Mouse (Mus musculus) CH12.LX (cell line): ENCODE data around the gene Gm16253. TPM values are rescaled to one million over a fixed set of nuclear protein-coding genes. Genes with fewer than 3 reads are reported as not detected.

ENCODE experiments used
- DNase-seq: peaks from one replicate; pipeline ENCODE4 v3.0.0-alpha.2; 2013; ENCODE audit errors: extremely low read depth
- H3K27ac ChIP-seq: 2 replicates; pipeline ENCODE4 v1.5.1; 2012; ENCODE audit warnings: low read depth, mild to moderate bottlenecking, control low read depth, moderate library complexity; ENCODE audit not compliant: insufficient read depth
- H3K27me3 ChIP-seq: replicated peaks from 2 replicates; pipeline ENCODE3; 2012; ENCODE audit warnings: inconsistent platforms
- H3K36me3 ChIP-seq, 2 experiments: replicated peaks in 1 of 2; 2 replicates each; pipeline versions ENCODE3 to v1.6.1; 2012; ENCODE audit warnings: inconsistent platforms in 1 of 2, low read length in 1 of 2, mild to moderate bottlenecking in 1 of 2, mixed read lengths in 1 of 2, moderate library complexity in 1 of 2; ENCODE audit not compliant: control insufficient read depth in 1 of 2, insufficient read depth in 1 of 2
- H3K4me1 ChIP-seq, 2 experiments: 2 replicates each; pipeline ENCODE4 v1.6.1; 2012; ENCODE audit warnings: inconsistent platforms in 1 of 2, moderate library complexity in 1 of 2; ENCODE audit not compliant: insufficient read depth in 2 of 2, control insufficient read depth in 1 of 2
- H3K4me2 ChIP-seq: 2 replicates; pipeline ENCODE4 v1.6.1; 2012; ENCODE audit warnings: low read depth, mild to moderate bottlenecking, control low read depth; ENCODE audit not compliant: poor library complexity, insufficient read depth, severe bottlenecking
- H3K4me3 ChIP-seq, 3 experiments: fragments of 150-350 bp in 1 of 3; sonication (generic) in 1 of 3; replicated peaks in 1 of 3; 2 replicates each; pipeline versions ENCODE3 to v1.5.1; 2011 to 2012; ENCODE audit warnings: low read depth in 2 of 3, low read length in 2 of 3, mild to moderate bottlenecking in 2 of 3, moderate library complexity in 2 of 3, control low read depth in 1 of 3, improper control_type of control experiment in 1 of 3, inconsistent platforms in 1 of 3, mixed read lengths in 1 of 3; ENCODE audit not compliant: poor library complexity in 1 of 3
- H3K79me2 ChIP-seq: replicated peaks from 2 replicates; pipeline ENCODE4 v1.6.1; 2012; ENCODE audit warnings: mild to moderate bottlenecking, moderate library complexity; ENCODE audit not compliant: control insufficient read depth, poor library complexity, insufficient read depth, severe bottlenecking; ENCODE audit errors: extremely low read depth
- H3K9ac ChIP-seq: 2 replicates; pipeline ENCODE4 v1.6.1; 2012; ENCODE audit warnings: low read depth, mild to moderate bottlenecking, control low read depth, moderate library complexity; ENCODE audit not compliant: insufficient read depth
- H3K9me3 ChIP-seq: replicated peaks from 2 replicates; pipeline ENCODE3; 2012; ENCODE audit warnings: low read length, inconsistent platforms, mixed read lengths
- BHLHE40 ChIP-seq: IDR thresholded peaks from 2 replicates; pipeline ENCODE4 v1.6.1; 2011; ENCODE audit warnings: mild to moderate bottlenecking, low read depth, low read length, improper control_type of control experiment
- CHD1 ChIP-seq: IDR thresholded peaks from 2 replicates; pipeline ENCODE4 v1.6.1; 2012; ENCODE audit warnings: low read depth, low read length, improper control_type of control experiment, inconsistent platforms
- CHD2 ChIP-seq: IDR thresholded peaks from 2 replicates; pipeline ENCODE4 v1.6.1; 2011; ENCODE audit warnings: low read length, improper control_type of control experiment
- CTCF ChIP-seq, 2 experiments: IDR thresholded peaks in 1 of 2; conservative IDR thresholded peaks in 1 of 2; 2 replicates each; pipeline ENCODE4 v1.5.1; 2011 to 2012; ENCODE audit warnings: low read depth in 2 of 2, low read length in 2 of 2, improper control_type of control experiment in 1 of 2, inconsistent platforms in 1 of 2, mild to moderate bottlenecking in 1 of 2, moderate library complexity in 1 of 2
- E2F4 ChIP-seq: IDR thresholded peaks from 2 replicates; pipeline ENCODE4 v1.6.1; 2011; ENCODE audit warnings: low read depth, low read length, improper control_type of control experiment; ENCODE audit not compliant: insufficient replicate concordance
- ELF1 ChIP-seq: IDR thresholded peaks from 2 replicates; pipeline ENCODE4 v1.6.1; 2014; ENCODE audit warnings: low read depth, mild to moderate bottlenecking, inconsistent platforms, low read length, improper control_type of control experiment
- EP300 ChIP-seq: IDR thresholded peaks from 2 replicates; pipeline ENCODE4 v1.6.1; 2011; ENCODE audit warnings: low read length, improper control_type of control experiment
- ETS1 ChIP-seq: conservative IDR thresholded peaks from 2 replicates; pipeline ENCODE4 v1.6.1; 2012; ENCODE audit warnings: low read depth, mild to moderate bottlenecking, inconsistent platforms, low read length, improper control_type of control experiment, moderate library complexity
- GABPA ChIP-seq: IDR thresholded peaks from 2 replicates; pipeline ENCODE4 v1.6.1; 2012; ENCODE audit warnings: low read depth, low read length, improper control_type of control experiment, inconsistent platforms; ENCODE audit not compliant: insufficient replicate concordance
- HCFC1 ChIP-seq: IDR thresholded peaks from 2 replicates; pipeline ENCODE4 v1.6.1; 2012; ENCODE audit warnings: low read depth, mild to moderate bottlenecking, inconsistent platforms, low read length, improper control_type of control experiment
- IRF4 ChIP-seq: IDR thresholded peaks from 2 replicates; pipeline ENCODE4 v1.6.1; 2014; ENCODE audit warnings: low read depth, mild to moderate bottlenecking, inconsistent platforms, low read length, improper control_type of control experiment
- JUN ChIP-seq: IDR thresholded peaks from 2 replicates; pipeline ENCODE4 v1.6.1; 2011; ENCODE audit warnings: low read depth, mild to moderate bottlenecking, low read length, improper control_type of control experiment, moderate library complexity; ENCODE audit not compliant: insufficient read depth
- JUND ChIP-seq: conservative IDR thresholded peaks from 2 replicates; pipeline ENCODE4 v1.6.1; 2011; ENCODE audit warnings: low read depth, low read length, improper control_type of control experiment
- KAT2A ChIP-seq: IDR thresholded peaks from 2 replicates; pipeline ENCODE4 v1.6.1; 2012; ENCODE audit warnings: low read length, improper control_type of control experiment, inconsistent platforms; ENCODE audit not compliant: insufficient replicate concordance
- MAFK ChIP-seq: IDR thresholded peaks from 2 replicates; pipeline ENCODE4 v1.6.1; 2011; ENCODE audit warnings: low read length, improper control_type of control experiment; ENCODE audit not compliant: insufficient replicate concordance
- MAX ChIP-seq: IDR thresholded peaks from 2 replicates; pipeline ENCODE4 v1.6.1; 2011; ENCODE audit warnings: low read length, improper control_type of control experiment
- MAZ ChIP-seq: IDR thresholded peaks from 2 replicates; pipeline ENCODE4 v1.6.1; 2012; ENCODE audit warnings: low read depth, mild to moderate bottlenecking, inconsistent platforms, low read length, improper control_type of control experiment, moderate library complexity
- MEF2A ChIP-seq: IDR thresholded peaks from 2 replicates; pipeline ENCODE4 v1.6.1; 2014; ENCODE audit warnings: low read depth, mild to moderate bottlenecking, inconsistent platforms, low read length, improper control_type of control experiment, borderline replicate concordance
- MXI1 ChIP-seq: IDR thresholded peaks from 2 replicates; pipeline ENCODE4 v1.6.1; 2011; ENCODE audit warnings: mild to moderate bottlenecking, low read depth, low read length, improper control_type of control experiment
- MYC ChIP-seq: IDR thresholded peaks from 2 replicates; pipeline ENCODE4 v1.6.1; 2011; ENCODE audit warnings: low read depth, mild to moderate bottlenecking, improper control_type of control experiment, low read length
- NELFE ChIP-seq: IDR thresholded peaks from 2 replicates; pipeline ENCODE4 v1.6.1; 2011; ENCODE audit warnings: low read depth, low read length, improper control_type of control experiment
- NRF1 ChIP-seq: IDR thresholded peaks from 2 replicates; pipeline ENCODE4 v1.6.1; 2014; ENCODE audit warnings: low read depth, mild to moderate bottlenecking, inconsistent platforms, low read length, improper control_type of control experiment, moderate library complexity
- PAX5 ChIP-seq: IDR thresholded peaks from 2 replicates; pipeline ENCODE4 v1.6.1; 2012; ENCODE audit warnings: low read length, inconsistent platforms, mixed read lengths
- POLR2A ChIP-seq: IDR thresholded peaks from 2 replicates; pipeline ENCODE4 v1.6.1; 2011; ENCODE audit warnings: low read depth, mild to moderate bottlenecking, improper control_type of control experiment, low read length
- POLR2AphosphoS2 ChIP-seq: IDR thresholded peaks from 2 replicates; pipeline ENCODE4 v1.6.1; 2011; ENCODE audit warnings: low read depth, low read length, improper control_type of control experiment
- RAD21 ChIP-seq: IDR thresholded peaks from 2 replicates; pipeline ENCODE4 v1.6.1; 2011; ENCODE audit warnings: low read depth, mild to moderate bottlenecking, low read length, improper control_type of control experiment, moderate library complexity
- RCOR1 ChIP-seq: conservative IDR thresholded peaks from 2 replicates; pipeline ENCODE4 v1.6.1; 2012; ENCODE audit warnings: low read depth, mild to moderate bottlenecking, inconsistent platforms, low read length, improper control_type of control experiment
- SIN3A ChIP-seq: IDR thresholded peaks from 2 replicates; pipeline ENCODE4 v1.6.1; 2012; ENCODE audit warnings: low read length, improper control_type of control experiment, inconsistent platforms
- SMC3 ChIP-seq: IDR thresholded peaks from 2 replicates; pipeline ENCODE4 v1.6.1; 2011; ENCODE audit warnings: low read depth, low read length, improper control_type of control experiment
- TBP ChIP-seq: conservative IDR thresholded peaks from 2 replicates; pipeline ENCODE4 v1.6.1; 2011; ENCODE audit warnings: low read depth, low read length, improper control_type of control experiment
- TCF12 ChIP-seq: IDR thresholded peaks from 2 replicates; pipeline ENCODE4 v1.6.1; 2014; ENCODE audit warnings: low read depth, mild to moderate bottlenecking, inconsistent platforms, low read length, improper control_type of control experiment
- UBTF ChIP-seq: IDR thresholded peaks from 2 replicates; pipeline ENCODE4 v1.6.1; 2012; ENCODE audit warnings: low read depth, mild to moderate bottlenecking, inconsistent platforms, low read length, improper control_type of control experiment, moderate library complexity
- USF1 ChIP-seq: IDR thresholded peaks from 2 replicates; pipeline ENCODE4 v1.6.1; 2014; ENCODE audit warnings: low read depth, mild to moderate bottlenecking, inconsistent platforms, low read length, improper control_type of control experiment
- USF2 ChIP-seq: conservative IDR thresholded peaks from 2 replicates; pipeline ENCODE4 v1.6.1; 2011; ENCODE audit warnings: low read depth, low read length, improper control_type of control experiment
- ZC3H11A ChIP-seq: IDR thresholded peaks from 2 replicates; pipeline ENCODE4 v1.6.1; 2012; ENCODE audit warnings: low read depth, mild to moderate bottlenecking, inconsistent platforms, low read length, improper control_type of control experiment
- ZKSCAN1 ChIP-seq: IDR thresholded peaks from 2 replicates; pipeline ENCODE4 v1.6.1; 2012; ENCODE audit warnings: low read depth, inconsistent platforms, low read length, improper control_type of control experiment, borderline replicate concordance
- ZMIZ1 ChIP-seq: IDR thresholded peaks from 2 replicates; pipeline ENCODE4 v1.6.1; 2012; ENCODE audit warnings: low read depth, mild to moderate bottlenecking, inconsistent platforms, low read length, improper control_type of control experiment
- ZNF384 ChIP-seq: IDR thresholded peaks from 2 replicates; pipeline ENCODE4 v1.6.1; 2012; ENCODE audit warnings: low read depth, low read length, improper control_type of control experiment, inconsistent platforms
- dilution Hi-C: fragments of 300-500 bp; cut with MboI; formaldehyde crosslinking; loops from 2 replicates; pipeline ENCODE4 v1.14.3; 2020; ENCODE audit warnings: low sequenced_read_pairs; ENCODE audit not compliant: extremely low pct_unique_long_range_greater_than_20kb, extremely low pct_ligation_motif_present
- in situ Hi-C: fragments of 300-500 bp; cut with MboI; formaldehyde crosslinking; loops from 3 replicates; pipeline ENCODE4 v1.14.3; 2019; ENCODE audit warnings: low sequenced_read_pairs, low pct_ligation_motif_present, low pct_unique_long_range_greater_than_20kb, mixed read lengths
- polyA plus RNA-seq: library from polyadenylated mRNA; unstranded; fragments of >175 nt; gene quantifications from 2 replicates; pipeline ENCODE4 v1.2.1, GENCODE M21; 2012; ENCODE audit warnings: low read depth; ENCODE audit not compliant: insufficient read length
- total RNA-seq, 2 experiments: library from RNA; depleted of rRNA; stranded (reverse); fragments of 300-350 nt in 1 of 2; fragments of >200 nt in 1 of 2; gene quantifications; 2 replicates each; pipeline ENCODE4 v1.2.3; 2012 to 2014

Gene Gm16253
- total and polyA plus RNA-seq, 3 experiments: 0.46 to 0.72 TPM; not detected in 1

GRCm38 (mm10) chr3:96579885-96580454 lies 3.2 kb downstream of the Gm16253 start:
- dilution Hi-C loops: no loop called here
- Histone ChIP-seq H3K9ac (peak overlapping the region; percentile 59), H3K36me3 (peaks cover 0 to 6% of the 10 kb centered on the region in 2 experiments), H3K4me1 (peaks cover 13 to 42% of the 10 kb centered on the region in 2 experiments), H3K27ac (peak overlapping the region; percentile 60), H3K27me3 (no peaks in the 10 kb centered on the region), H3K9me3 (no peaks in the 10 kb centered on the region), H3K4me3 (peak overlapping the region; percentile 25 to 38 (median 32)), H3K79me2 (no peaks in the 10 kb centered on the region), H3K4me2 (peak overlapping the region; percentile 64)
- no peak for TF ChIP-seq KAT2A
- peak; percentile 76 for TF ChIP-seq TCF12
- peak; percentile 27; the same call in 1 of the 2 replicates for TF ChIP-seq JUND
- TF ChIP-seq JUN: no peak
- TF ChIP-seq BHLHE40: 0 out of 2 replicates have a peak, but pooled peaks have one; percentile 15
- peak; percentile 73; the same call in 1 of the 2 replicates for TF ChIP-seq MAX
- peak; percentile 55 for TF ChIP-seq ZNF384
- no peak for TF ChIP-seq GABPA
- peak; percentile 24; the same call in 1 of the 2 replicates for TF ChIP-seq EP300
- peak; percentile 60; the same call in 1 of the 2 replicates for TF ChIP-seq MEF2A
- peak; percentile 100 for TF ChIP-seq SMC3
- TF ChIP-seq MAZ: peak; percentile 78
- no peak for TF ChIP-seq POLR2AphosphoS2
- no peak for TF ChIP-seq PAX5
- no peak for TF ChIP-seq CHD1
- no peak for TF ChIP-seq ZMIZ1
- 0 out of 2 replicates have a peak, but pooled peaks have one; percentile 28 for TF ChIP-seq TBP
- TF ChIP-seq CHD2: peak; percentile 47; the same call in 1 of the 2 replicates
- TF ChIP-seq ZC3H11A: peak; percentile 99
- TF ChIP-seq CTCF (conservative IDR thresholded peaks at IDR 0.05 in 1 of 2, IDR thresholded peaks at IDR 0.05 in 1 of 2; ENCODE audit: low read depth in 2 of 2, low read length in 2 of 2): peak; percentile 70 to 100
- peak; percentile 93 for TF ChIP-seq SIN3A
- no peak; the same call in 1 of the 2 replicates for TF ChIP-seq MYC
- peak; percentile 67 for TF ChIP-seq ELF1
- TF ChIP-seq POLR2A: 0 out of 2 replicates have a peak, but pooled peaks have one; percentile 29
- peak; percentile 70 for TF ChIP-seq RCOR1
- no peak for TF ChIP-seq ZKSCAN1
- TF ChIP-seq MXI1: peak; percentile 80
- 0 out of 2 replicates have a peak, but pooled peaks have one; percentile 4 for TF ChIP-seq UBTF
- TF ChIP-seq IRF4: peak; percentile 70; the same call in 1 of the 2 replicates
- peak; percentile 29; the same call in 1 of the 2 replicates for TF ChIP-seq HCFC1
- TF ChIP-seq USF1: no peak
- peak; percentile 53 for TF ChIP-seq NRF1
- peak; percentile 72; the same call in 1 of the 2 replicates for TF ChIP-seq E2F4
- TF ChIP-seq NELFE: peak; percentile 98
- peak; percentile 41 for TF ChIP-seq ETS1
- no peak for TF ChIP-seq USF2
- TF ChIP-seq RAD21: no peak; the same call in none of the 2 replicates
- no peak for TF ChIP-seq MAFK
- DNase-seq: peak; percentile 96
- in situ Hi-C loops: loop anchor here (5.0 kb wide), 1 partner anchor 38 kb away; no protein-coding TSS in a partner anchor
